Mouse (Mus musculus) CD4-positive naive resting alpha-beta T cell, adult 76 days (primary cell): ENCODE measurements around the gene Anxa8. TPM values are rescaled to one million over a fixed set of nuclear protein-coding genes. Genes with fewer than 3 reads are reported as not detected.

Source experiments
- total RNA-seq: library from RNA; stranded (reverse); gene quantifications from one replicate; pipeline ENCODE4 v1.2.4, GENCODE M21; 2023

Anxa8 gene
- total RNA-seq = not detected

DNA sequence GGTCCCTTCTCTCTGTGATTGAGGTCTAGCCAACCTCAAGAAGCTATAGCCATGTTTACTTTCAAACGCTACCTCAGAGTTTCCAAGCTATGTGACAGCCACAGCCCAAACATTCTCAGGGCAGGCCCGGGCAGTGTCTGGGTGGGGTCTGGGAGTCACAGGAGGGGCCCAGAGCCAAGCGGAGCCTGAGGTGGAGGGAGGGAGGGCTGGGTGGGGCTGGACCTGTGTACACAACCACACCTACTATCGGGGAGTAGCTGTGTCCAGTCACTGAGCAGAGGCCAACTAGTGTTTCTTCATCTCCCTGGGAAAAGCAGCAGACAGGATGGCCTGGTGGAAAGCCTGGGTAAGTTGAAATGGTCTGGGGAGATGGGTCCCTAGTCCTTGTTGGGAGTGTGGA is at the start of gene Anxa8:
Gene Anxa8, plus strand, starts transcription at position 251 of the 400 bp plus-strand sequence.

GRCm38 (mm10) chr14:34052516-34052915 is 33.3 kb upstream of the Anxa8 start, which contains the start of gene Antxrl:
Gene Antxrl (plus strand): TSS chr14:34052707.

GRCm38 (mm10) chr14:34102601-34103000 is 16.8 kb downstream of the Anxa8 start, which contains the start of gene A630023A22Rik:
Gene A630023A22Rik (minus strand): TSS chr14:34102754.

Other genes with a start within 250 kb of the Anxa8 start
- gene Gdf10, start 162.4 kb upstream of the Anxa8 start, total RNA-seq = not detected
- gene Gdf2, start 144.9 kb upstream of the Anxa8 start, total RNA-seq = not detected
- not detected for gene Rbp3, start 132.0 kb upstream of the Anxa8 start, total RNA-seq
- gene Zfp488, start 107.2 kb upstream of the Anxa8 start, total RNA-seq = 0.29 TPM
- not detected for gene Gm30083, start 70.8 kb upstream of the Anxa8 start, total RNA-seq
- not detected for gene Gm5460, start 69.2 kb upstream of the Anxa8 start, total RNA-seq
- not detected for gene Antxrl, start 33.3 kb upstream of the Anxa8 start, total RNA-seq
- gene A630023A22Rik, start 16.8 kb downstream of the Anxa8 start, total RNA-seq = not detected
- gene Npy4r, start 66.5 kb downstream of the Anxa8 start, total RNA-seq = not detected
- gene Gprin2, start 115.7 kb downstream of the Anxa8 start, total RNA-seq = 0.09 TPM
- gene Syt15, start 133.6 kb downstream of the Anxa8 start, total RNA-seq = not detected
- 20.6 TPM for gene Shld2, start 224.5 kb downstream of the Anxa8 start, total RNA-seq
- gene Glud1, start 224.7 kb downstream of the Anxa8 start, total RNA-seq = 153 TPM